Mouse (Mus musculus) spleen, adult 10 weeks (tissue): ENCODE results near the gene A1bg. TPM values are rescaled to one million over a fixed set of nuclear protein-coding genes. Genes with fewer than 3 reads are reported as not detected.

ENCODE experiments used
- polyA plus RNA-seq: library from polyadenylated mRNA; stranded (reverse); fragments of 350-450 nt; fragmentation: Illumina TruSeq; extraction: RNeasy Lipid Tissue Mini Kit (QIAGEN cat#74804); gene quantifications from one replicate; pipeline ENCODE4 v1.2.3, GENCODE M21; 2015; ENCODE audit warnings: low replicate concordance; ENCODE audit not compliant: insufficient read depth

The A1bg gene
- polyA plus RNA-seq = not detected

GRCm38 (mm10) chr15:60922912-60923311 lies at the start of gene A1bg:
Gene A1bg, minus strand, starts transcription at chr15:60923012.

GRCm38 (mm10) chr15:60853231-60853999 lies 69.4 kb downstream of the A1bg start, which contains the start of gene Fam84b:
Gene Fam84b, minus strand, starts transcription at chr15:60853778.

Other genes starting within 250 kb of the A1bg start
- gene Fam84b, start 69.2 kb downstream of the A1bg start, polyA plus RNA-seq = 10.6 TPM